13 mouse cellular contexts compared by ENCODE assay signal in genomic region chr1:193156316-193157110, GRCm38 (mm10). TPM values are rescaled to one million over a fixed set of nuclear protein-coding genes. Genes with fewer than 3 reads are reported as not detected.
A peak's percentile ranks its signal among the peaks of the same experiment; 100 is the strongest.
DNase-seq lines count a peak whose midpoint lies in the region; ATAC-seq lines count a peak whose summit lies in the region.
"Had no signal": no experiment of that assay in that cellular context is flagged by ENCODE, and none has a peak within 500 bp of the region (broad histone marks: within the 10 kb centered on the region; RNA-seq: fewer than 3 reads in every experiment).

No protein-coding gene starts in this region.

- no peak for ATAC-seq in heart, embryonic 16.5 days (replicated peaks; ENCODE audit: extremely low read depth, insufficient read depth, low FRiP score)
- ATAC-seq in stomach, embryonic 14.5 days (ENCODE audit: insufficient number of reproducible peaks, insufficient read depth, low FRiP score, low read depth): no peak
- ATAC-seq: forebrain, embryonic 15.5 days had no signal

- 52% methylated on average over 15 of the region's 15 CpGs for WGBS in heart, embryonic 16.5 days
- 58% methylated on average over 15 of the region's 15 CpGs for WGBS in heart, embryonic 10.5 days
- 61% methylated on average over 15 of the region's 15 CpGs for WGBS in stomach, embryonic 14.5 days

- H3K36me3 ChIP-seq in heart, embryonic 16.5 days (ENCODE audit: control insufficient read depth, insufficient read depth): no peaks in the 10 kb centered on the region
- H3K36me3 ChIP-seq in heart, embryonic 10.5 days: no peaks in the 10 kb centered on the region
- no peaks in the 10 kb centered on the region for H3K36me3 ChIP-seq in stomach, embryonic 14.5 days (ENCODE audit: control insufficient read depth, insufficient read depth, low read length)
- H3K36me3 ChIP-seq: forebrain, embryonic 15.5 days; hindbrain, embryonic 10.5 days; midbrain, embryonic 10.5 days had no signal

- no peak for DNase-seq in heart, embryonic 10.5 days (ENCODE audit: low spot score)
- DNase-seq in heart, postnatal 4 days: peak; percentile 28
- peak; percentile 64 to 77 for DNase-seq in kidney, postnatal 36 days
- DNase-seq in urinary bladder, postnatal 10 days (ENCODE audit: low spot score): no peak
- DNase-seq in MN1 (ENCODE audit: low spot score): no peak
- no peak for DNase-seq in thymus, postnatal 36 days
- DNase-seq: layer of hippocampus, adult 9-11 months had no signal

- H3K4me2 ChIP-seq in heart, embryonic 16.5 days (ENCODE audit: low read depth, low read length): no peak overlapping the region
- H3K4me2 ChIP-seq in stomach, embryonic 14.5 days (replicated peaks; ENCODE audit: low read depth, low read length): peak overlapping the region; percentile 13
- H3K4me2 ChIP-seq: forebrain, embryonic 15.5 days had no signal

- no peak overlapping the region for H3K4me3 ChIP-seq in heart, embryonic 16.5 days (ENCODE audit: low read length)
- H3K4me3 ChIP-seq in heart, embryonic 10.5 days: no peak overlapping the region
- H3K4me3 ChIP-seq in stomach, embryonic 14.5 days (ENCODE audit: low read depth, low read length): no peak overlapping the region
- H3K4me3 ChIP-seq: forebrain, embryonic 15.5 days; hindbrain, embryonic 10.5 days; midbrain, embryonic 10.5 days had no signal

- no peak overlapping the region for H3K9ac ChIP-seq in heart, embryonic 16.5 days (ENCODE audit: low read length)
- no peak overlapping the region for H3K9ac ChIP-seq in stomach, embryonic 14.5 days (replicated peaks; ENCODE audit: low read depth, low read length)
- H3K9ac ChIP-seq: forebrain, embryonic 15.5 days; liver, embryonic 14.5 days had no signal

- peaks cover 3% of the 10 kb centered on the region; the same call in 1 of the 2 replicates for H3K27me3 ChIP-seq in heart, embryonic 16.5 days (ENCODE audit: control insufficient read depth, insufficient read depth, low read length)
- H3K27me3 ChIP-seq in heart, embryonic 10.5 days (ENCODE audit: insufficient read depth, poor library complexity, severe bottlenecking): peaks cover 46% of the 10 kb centered on the region
- peaks cover 9% of the 10 kb centered on the region; the same call in 1 of the 2 replicates for H3K27me3 ChIP-seq in stomach, embryonic 14.5 days (ENCODE audit: control insufficient read depth, insufficient read depth, low read length)

- H3K9me3 ChIP-seq in heart, embryonic 16.5 days (replicated peaks; ENCODE audit: control insufficient read depth, low read length): no peaks in the 10 kb centered on the region
- H3K9me3 ChIP-seq in heart, embryonic 10.5 days: no peaks in the 10 kb centered on the region
- no peaks in the 10 kb centered on the region for H3K9me3 ChIP-seq in stomach, embryonic 14.5 days (ENCODE audit: control insufficient read depth, low read depth, low read length)
- H3K9me3 ChIP-seq: forebrain, embryonic 15.5 days; hindbrain, embryonic 10.5 days; midbrain, embryonic 10.5 days had no signal

- peaks cover 17% of the 10 kb centered on the region for H3K4me1 ChIP-seq in heart, embryonic 16.5 days (ENCODE audit: control insufficient read depth, insufficient read depth, low read length)
- peaks cover 42% of the 10 kb centered on the region for H3K4me1 ChIP-seq in heart, embryonic 10.5 days
- peaks cover 38% of the 10 kb centered on the region for H3K4me1 ChIP-seq in stomach, embryonic 14.5 days (ENCODE audit: control insufficient read depth, insufficient read depth, low read length)

- H3K27ac ChIP-seq in heart, embryonic 16.5 days (ENCODE audit: low read length): peak overlapping the region; percentile 35; the same call in 1 of the 2 replicates
- no peak overlapping the region for H3K27ac ChIP-seq in heart, embryonic 10.5 days
- peak overlapping the region; percentile 56 for H3K27ac ChIP-seq in stomach, embryonic 14.5 days (ENCODE audit: low read length)
- H3K27ac ChIP-seq: forebrain, embryonic 15.5 days; hindbrain, embryonic 10.5 days; liver, embryonic 14.5 days; midbrain, embryonic 10.5 days had no signal

RNA-seq across cellular contexts. Expression of gene Irf6, which starts 3.6 kb away (rescaled TPM):
- polyA plus RNA-seq in heart, embryonic 16.5 days (2015; fragmentation: Nextera tagmentation; extraction: Ambion mirVana): 5.3 and 5.6 TPM in 2 replicates
- 3.1 and 4.7 TPM in 2 replicates for polyA plus RNA-seq in heart, embryonic 10.5 days (2016; fragmentation: Nextera tagmentation; extraction: Ambion mirVana)
- 1 to 10 TPM; 6.0 to 7.5 TPM for total RNA-seq in heart, postnatal 4 days (2021)
- polyA plus RNA-seq in stomach, embryonic 14.5 days (2014; fragmentation: Nextera tagmentation; extraction: Ambion mirVana): 56.6 and 61.0 TPM in 2 replicates

RNA-seq across cellular contexts. Expression of gene A130010J15Rik, which starts 11.3 kb away (rescaled TPM):
- polyA plus RNA-seq in heart, embryonic 16.5 days (2015; fragmentation: Nextera tagmentation; extraction: Ambion mirVana): 11.5 and 11.7 TPM in 2 replicates
- polyA plus RNA-seq in heart, embryonic 10.5 days (2016; fragmentation: Nextera tagmentation; extraction: Ambion mirVana): 15.3 and 16.5 TPM in 2 replicates
- total RNA-seq in heart, postnatal 4 days (2021): 1 to 10 TPM; 5.3 to 7.8 TPM
- polyA plus RNA-seq in stomach, embryonic 14.5 days (2014; fragmentation: Nextera tagmentation; extraction: Ambion mirVana): 16.6 and 18.5 TPM in 2 replicates

RNA-seq across cellular contexts. Expression of gene Diexf, which starts 26.4 kb away (rescaled TPM):
- 5.6 and 7.3 TPM in 2 replicates for polyA plus RNA-seq in heart, embryonic 16.5 days (2015; fragmentation: Nextera tagmentation; extraction: Ambion mirVana)
- 5.2 and 8.7 TPM in 2 replicates for polyA plus RNA-seq in heart, embryonic 10.5 days (2016; fragmentation: Nextera tagmentation; extraction: Ambion mirVana)
- 10 to 100 TPM; 10.2 to 11.8 TPM for total RNA-seq in heart, postnatal 4 days (2021)
- polyA plus RNA-seq in stomach, embryonic 14.5 days (2014; fragmentation: Nextera tagmentation; extraction: Ambion mirVana): 10.6 and 10.9 TPM in 2 replicates

RNA-seq across cellular contexts. Expression of gene Traf3ip3, which starts 45.0 kb away (rescaled TPM):
- polyA plus RNA-seq in heart, embryonic 16.5 days (2015; fragmentation: Nextera tagmentation; extraction: Ambion mirVana): 5.9 and 13.3 TPM in 2 replicates
- polyA plus RNA-seq in heart, embryonic 10.5 days (2016; fragmentation: Nextera tagmentation; extraction: Ambion mirVana): 1.6 and 1.9 TPM in 2 replicates
- total RNA-seq in heart, postnatal 4 days (2021): 1 to 10 TPM; 1.0 to 1.4 TPM
- polyA plus RNA-seq in stomach, embryonic 14.5 days (2014; fragmentation: Nextera tagmentation; extraction: Ambion mirVana): 1.4 and 2.8 TPM in 2 replicates

RNA-seq across cellular contexts. Expression of gene Lamb3, which starts 51.0 kb away (rescaled TPM):
- polyA plus RNA-seq in heart, embryonic 16.5 days (2015; fragmentation: Nextera tagmentation; extraction: Ambion mirVana): 9.6 and 11.6 TPM in 2 replicates
- 1.7 and 2.4 TPM in 2 replicates for polyA plus RNA-seq in heart, embryonic 10.5 days (2016; fragmentation: Nextera tagmentation; extraction: Ambion mirVana)
- total RNA-seq in heart, postnatal 4 days (2021): 1 to 10 TPM; 8.3 to 9.7 TPM
- polyA plus RNA-seq in stomach, embryonic 14.5 days (2014; fragmentation: Nextera tagmentation; extraction: Ambion mirVana): 9.7 and 13.7 TPM in 2 replicates

Comparison
In these comparisons a context has a peak if more than half of its experiments do, and no peak if none do; other contexts are left out.
1. DNase-seq: peak in heart, postnatal 4 days (single experiment) and kidney, postnatal 36 days (2 of 2); none in heart, embryonic 10.5 days (single experiment), urinary bladder, postnatal 10 days (single experiment), MN1 (single experiment) and thymus, postnatal 36 days (0 of 2).